Mouse (Mus musculus): ENCODE data around the gene Unc45b.

DNA sequence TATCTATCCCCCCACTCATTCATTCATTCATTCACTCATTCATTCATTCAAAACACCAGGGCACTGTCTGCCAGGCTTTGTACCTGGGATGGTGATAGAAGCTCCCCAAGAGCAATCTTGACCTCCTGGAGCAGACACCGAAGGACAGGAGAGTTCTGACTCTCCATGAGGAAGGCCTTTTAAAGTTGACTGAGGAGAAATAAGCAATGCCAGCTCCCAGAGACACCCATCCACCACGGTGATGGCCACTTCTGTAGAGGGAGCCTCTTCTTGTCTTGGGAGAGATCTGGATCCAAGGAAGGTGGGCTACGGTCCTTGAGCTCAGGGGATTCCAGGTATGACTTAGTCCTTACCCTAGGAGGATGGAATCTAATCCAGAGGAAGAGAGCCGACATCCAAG, at the start of gene Unc45b:
- TF ChIP-seq CTCF (IDR thresholded peaks at IDR 0.05; ENCODE audit: low read depth, low read length) (no peak), POLR2A (IDR thresholded peaks at IDR 0.05; ENCODE audit: borderline replicate concordance, low read depth, low read length) (no peak)

All from bone marrow macrophage, adult 2 months (primary cell).